ENCODE assay signal across 10 mouse cellular contexts in the genomic region with DNA sequence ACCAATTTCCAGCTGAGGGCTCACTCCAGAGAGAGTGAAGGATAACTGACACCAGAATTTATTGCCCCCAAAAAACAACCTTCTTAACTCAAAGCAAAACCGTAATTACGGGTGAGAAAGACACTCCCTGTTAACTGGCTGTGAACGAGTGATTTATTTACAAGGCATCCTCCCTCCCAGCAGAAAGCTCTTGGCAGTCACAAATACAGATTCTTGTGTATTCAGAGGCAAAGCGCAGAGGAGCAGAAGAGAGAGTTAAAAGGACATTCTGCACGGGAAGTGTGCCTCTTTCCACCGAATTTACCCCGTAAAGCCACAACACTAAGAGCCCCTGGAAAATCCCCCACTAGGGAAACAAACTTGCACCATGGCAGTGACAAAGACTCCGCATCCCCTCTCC.
DNase-seq lines count a peak whose midpoint lies in the region; ATAC-seq lines count a peak whose summit lies in the region.
"Had no signal": no experiment of that assay in that cellular context is flagged by ENCODE, and none has a peak within 500 bp of the region (broad histone marks: within the 10 kb centered on the region; RNA-seq: fewer than 3 reads in every experiment).

No protein-coding gene starts in this region.

- H3K27me3 ChIP-seq in heart, embryonic 11.5 days (ENCODE audit: control insufficient read depth, insufficient read depth, low read length), result no peaks in the 10 kb centered on the region
- no peaks in the 10 kb centered on the region for H3K27me3 ChIP-seq in midbrain, embryonic 14.5 days (ENCODE audit: control insufficient read depth, insufficient read depth, low read length)
- H3K27me3 ChIP-seq in midbrain, embryonic 16.5 days (ENCODE audit: control insufficient read depth, insufficient read depth, low read depth, low read length), result no peaks in the 10 kb centered on the region

- H3K9me3 ChIP-seq in heart, embryonic 11.5 days (replicated peaks; ENCODE audit: control insufficient read depth, low read length), result 0 out of 2 replicates have a peak, but pooled peaks cover 3% of the 10 kb centered on the region
- no peaks in the 10 kb centered on the region for H3K9me3 ChIP-seq in midbrain, embryonic 14.5 days (ENCODE audit: control insufficient read depth, low read length)
- no peaks in the 10 kb centered on the region for H3K9me3 ChIP-seq in midbrain, embryonic 16.5 days (replicated peaks; ENCODE audit: control insufficient read depth, low read length, poor library complexity, severe bottlenecking)

- no peak for ATAC-seq in heart, embryonic 11.5 days (replicated peaks; ENCODE audit: insufficient number of reproducible peaks, low FRiP score, low TSS enrichment)
- no peak for ATAC-seq in midbrain, embryonic 14.5 days (ENCODE audit: low FRiP score, low TSS enrichment)
- ATAC-seq in midbrain, embryonic 16.5 days, result no peak

- no peaks in the 10 kb centered on the region for H3K36me3 ChIP-seq in heart, embryonic 11.5 days (ENCODE audit: control insufficient read depth, insufficient read depth, low read length)
- no peaks in the 10 kb centered on the region for H3K36me3 ChIP-seq in midbrain, embryonic 14.5 days (ENCODE audit: control insufficient read depth, insufficient read depth, low read length)
- H3K36me3 ChIP-seq in midbrain, embryonic 16.5 days (ENCODE audit: control insufficient read depth, insufficient read depth, low read length), result no peaks in the 10 kb centered on the region

- H3K27ac ChIP-seq in heart, embryonic 11.5 days (ENCODE audit: low read depth, low read length), result no peak overlapping the region
- H3K27ac ChIP-seq in midbrain, embryonic 14.5 days (replicated peaks; ENCODE audit: low read depth, low read length), result no peak overlapping the region
- H3K27ac ChIP-seq in midbrain, embryonic 16.5 days (ENCODE audit: low read length), result no peak overlapping the region

- no peak for DNase-seq in heart, postnatal 36 days
- peak; percentile 27 for DNase-seq in midbrain, embryonic 14.5 days
- DNase-seq in kidney, postnatal 14 days, result peak; percentile 44
- no peak for DNase-seq in left cerebral cortex, adult 11 months (ENCODE audit: low spot score)
- no peak for DNase-seq in testis, postnatal 14 days (ENCODE audit: low spot score)
- DNase-seq in left cerebral cortex, postnatal 4 days, result no peak
- DNase-seq: cerebellum, adult 9-10 months; gastrocnemius, postnatal 25 days had no signal

- no peak overlapping the region for H3K9ac ChIP-seq in heart, embryonic 11.5 days (ENCODE audit: low read depth, low read length)
- no peak overlapping the region; the same call in 1 of the 2 replicates for H3K9ac ChIP-seq in midbrain, embryonic 14.5 days (replicated peaks; ENCODE audit: low read length)
- H3K9ac ChIP-seq in midbrain, embryonic 16.5 days (ENCODE audit: low read depth, low read length), result no peak overlapping the region

- no peak overlapping the region for H3K4me3 ChIP-seq in heart, embryonic 11.5 days (ENCODE audit: low read depth, low read length)
- H3K4me3 ChIP-seq in midbrain, embryonic 14.5 days (replicated peaks; ENCODE audit: low read depth, low read length), result no peak overlapping the region
- no peak overlapping the region for H3K4me3 ChIP-seq in midbrain, embryonic 16.5 days (ENCODE audit: low read depth, low read length)

- 11% methylated on average over 8 of the region's 8 CpGs for whole genome bisulfite sequencing in heart, embryonic 11.5 days (ENCODE audit: insufficient replicate concordance)
- WGBS in midbrain, embryonic 14.5 days, result 6% methylated on average over 8 of the region's 8 CpGs
- 5% methylated on average over 8 of the region's 8 CpGs for WGBS in midbrain, embryonic 16.5 days

- peak overlapping the region; percentile 34 for H3K4me2 ChIP-seq in heart, embryonic 11.5 days
- H3K4me2 ChIP-seq in midbrain, embryonic 14.5 days (ENCODE audit: low read length), result no peak overlapping the region
- H3K4me2 ChIP-seq in midbrain, embryonic 16.5 days (ENCODE audit: low read length), result no peak overlapping the region; the same call in 1 of the 2 replicates

- peaks cover 31% of the 10 kb centered on the region for H3K4me1 ChIP-seq in heart, embryonic 11.5 days (ENCODE audit: control insufficient read depth, insufficient read depth, low read length)
- 0 out of 2 replicates have a peak, but pooled peaks cover 5% of the 10 kb centered on the region for H3K4me1 ChIP-seq in midbrain, embryonic 14.5 days (ENCODE audit: control insufficient read depth, insufficient read depth, low read length)
- peaks cover 4% of the 10 kb centered on the region for H3K4me1 ChIP-seq in midbrain, embryonic 16.5 days (ENCODE audit: control insufficient read depth, insufficient read depth, low read length)

- intact Hi-C loops in heart, postnatal 36 days (cut with DNase I), result loop anchor here (5.0 kb wide), 1 partner anchor 315 kb away; no protein-coding TSS in a partner anchor
- intact Hi-C loops in left cerebral cortex, postnatal 4 days (cut with DNase I), result no loop called here

Comparison
In these comparisons a context has a peak if more than half of its experiments do, and no peak if none do; other contexts are left out.
1. DNase-seq: peak in midbrain, embryonic 14.5 days (single experiment) and kidney, postnatal 14 days (single experiment); none in heart, postnatal 36 days (0 of 2), left cerebral cortex, adult 11 months (single experiment), testis, postnatal 14 days (single experiment) and left cerebral cortex, postnatal 4 days (single experiment).